Mouse (Mus musculus) MEL (cell line): ENCODE results near the gene Vcl.

Source experiments
- CTCF ChIP-seq, 3 experiments: IDR thresholded peaks in 2 of 3; conservative IDR thresholded peaks in 1 of 3; 2 replicates each; pipeline ENCODE4 v1.5.1; 2011 to 2012; ENCODE audit warnings: low read length in 3 of 3, low read depth in 2 of 3, mild to moderate bottlenecking in 2 of 3, improper control_type of control experiment in 1 of 3, inconsistent platforms in 1 of 3, mixed read lengths in 1 of 3, moderate library complexity in 1 of 3; ENCODE audit not compliant: control insufficient read depth in 1 of 3, insufficient read depth in 1 of 3, poor library complexity in 1 of 3, severe bottlenecking in 1 of 3
- HCFC1 ChIP-seq: IDR thresholded peaks from 2 replicates; pipeline ENCODE4 v1.6.1; 2012; ENCODE audit warnings: low read depth, mild to moderate bottlenecking, inconsistent platforms, low read length, improper control_type of control experiment, moderate library complexity
- JUND ChIP-seq: IDR thresholded peaks from 2 replicates; pipeline ENCODE4 v1.6.1; 2011; ENCODE audit warnings: low read depth, mild to moderate bottlenecking, improper control_type of control experiment, low read length
- NRF1 ChIP-seq: IDR thresholded peaks from 2 replicates; pipeline ENCODE4 v1.6.1; 2014; ENCODE audit warnings: low read depth, mild to moderate bottlenecking, inconsistent platforms, low read length, improper control_type of control experiment, moderate library complexity; ENCODE audit not compliant: poor library complexity, insufficient read depth, severe bottlenecking
- TAL1 ChIP-seq: IDR thresholded peaks from 2 replicates; pipeline ENCODE4 v1.6.1; 2012; ENCODE audit warnings: mild to moderate bottlenecking, inconsistent platforms, low read length, moderate library complexity, mixed read lengths

GRCm38 (mm10) chr14:21029025-21029659, 99.9 kb downstream of the Vcl start:
- no peak for TF ChIP-seq HCFC1
- TF ChIP-seq CTCF (IDR thresholded peaks at IDR 0.05 in 2 of 3, conservative IDR thresholded peaks at IDR 0.05 in 1 of 3; ENCODE audit: control insufficient read depth in 1 of 3, insufficient read depth in 1 of 3, low read depth in 2 of 3, low read length in 3 of 3, poor library complexity in 1 of 3, severe bottlenecking in 1 of 3) = no peak
- no peak for TF ChIP-seq JUND
- no peak for TF ChIP-seq NRF1
- no peak for TF ChIP-seq TAL1
